Mouse (Mus musculus) lung, embryonic 14.5 days (tissue): ENCODE results near the gene Nfatc2. TPM values are rescaled to one million over a fixed set of nuclear protein-coding genes. Genes with fewer than 3 reads are reported as not detected.

Experiments
- ATAC-seq: fragments of 200-750 bp; cut with Nextera tagmentation; 2 replicates; pipeline ENCODE4 v1.8.0; 2017; ENCODE audit warnings: mild to moderate bottlenecking, moderate TSS enrichment, moderate library complexity; ENCODE audit not compliant: insufficient read depth
- DNase-seq: peaks from one replicate; pipeline ENCODE4 v3.0.0-alpha.2; 2015
- H3K27ac ChIP-seq: fragments of 300-500 bp; sonication (generic); 2 replicates; pipeline ENCODE4 v1.5.1; 2014; ENCODE audit warnings: low read depth, mild to moderate bottlenecking, moderate library complexity
- H3K27me3 ChIP-seq: fragments of 300-500 bp; sonication (generic); 2 replicates; pipeline ENCODE4 v1.6.1; 2014; ENCODE audit warnings: low read length, control low read depth; ENCODE audit not compliant: insufficient read depth
- H3K36me3 ChIP-seq: fragments of 300-500 bp; sonication (generic); 2 replicates; pipeline ENCODE4 v1.6.1; 2014; ENCODE audit warnings: control low read depth; ENCODE audit not compliant: insufficient read depth
- H3K4me1 ChIP-seq: fragments of 300-500 bp; sonication (generic); 2 replicates; pipeline ENCODE4 v1.6.1; 2014; ENCODE audit warnings: antibody characterized with exemption, control low read depth; ENCODE audit not compliant: insufficient read depth
- H3K4me2 ChIP-seq: fragments of 300-500 bp; sonication (generic); 2 replicates; pipeline ENCODE4 v1.6.1; 2014; ENCODE audit warnings: mild to moderate bottlenecking
- H3K4me3 ChIP-seq: fragments of 300-500 bp; sonication (generic); 2 replicates; pipeline ENCODE4 v1.5.1; 2014; ENCODE audit warnings: low read depth, low read length
- H3K9ac ChIP-seq: fragments of 300-500 bp; sonication (generic); 2 replicates; pipeline ENCODE4 v1.6.1; 2014
- H3K9me3 ChIP-seq: fragments of 300-500 bp; sonication (generic); 2 replicates; pipeline ENCODE4 v1.6.1; 2016; ENCODE audit warnings: low read depth, low read length, control low read depth
- CTCF ChIP-seq: IDR thresholded peaks from 2 replicates; pipeline ENCODE4 v1.5.1; 2016; ENCODE audit warnings: antibody characterized with exemption, low read depth
- WGBS: fragments of 180-500 bp; shearing (Covaris S2); extraction: QIAGEN DNeasy Blood & Tissue Kit; methylation state at CpG from one replicate; pipeline ENCODE4 v1.1.7; 2014; 5-methylcytosine and 5-hydroxymethylcytosine counted together
- microRNA-seq: library from miRNA; unstranded; fragments of <30 nt; microRNA quantifications from one replicate; pipeline ENCODE4, GENCODE M21; 2016; ENCODE audit warnings: borderline number of aligned reads
- polyA plus RNA-seq: library from polyadenylated mRNA; unstranded; fragments of >200 nt; fragmentation: Nextera tagmentation; extraction: Ambion mirVana; gene quantifications from 2 replicates; pipeline ENCODE4 v1.2.1, GENCODE M21; 2014

Gene Nfatc2
- polyA plus RNA-seq, 1 experiment from 2014 or later = 2.3 TPM

GRCm38 (mm10) chr2:168440918-168441328 lies 160.5 kb downstream of the Nfatc2 start:
- no peak overlapping the region for H3K27ac ChIP-seq

GRCm38 (mm10) chr2:168438981-168439452 lies 162.4 kb downstream of the Nfatc2 start:
- Histone ChIP-seq H3K27ac (no peak overlapping the region), H3K4me1 (no peaks in the 10 kb centered on the region), H3K4me3 (no peak overlapping the region), H3K36me3 (no peaks in the 10 kb centered on the region), H3K4me2 (no peak overlapping the region), H3K9me3 (no peaks in the 10 kb centered on the region), H3K9ac (no peak overlapping the region), H3K27me3 (no peaks in the 10 kb centered on the region)
- DNase-seq (no peak), ATAC-seq (no peak)
- TF ChIP-seq CTCF = no peak
- WGBS = 37% methylated on average over 8 of the region's 8 CpGs

More at GRCm38 (mm10) chr2:168440918-168441328, 160.5 kb downstream of the Nfatc2 start:
- DNase-seq (no peak), ATAC-seq (no peak)
- no peak for TF ChIP-seq CTCF
- Histone ChIP-seq H3K9me3 (no peaks in the 10 kb centered on the region), H3K27me3 (0 out of 2 replicates have a peak, but pooled peaks cover 3% of the 10 kb centered on the region), H3K4me3 (no peak overlapping the region), H3K4me2 (no peak overlapping the region), H3K4me1 (no peaks in the 10 kb centered on the region), H3K36me3 (no peaks in the 10 kb centered on the region), H3K9ac (no peak overlapping the region)
- 92% methylated on average over 17 of the region's 17 CpGs for WGBS

GRCm38 (mm10) chr2:168434187-168434586 lies 167.3 kb downstream of the Nfatc2 start:
- Histone ChIP-seq H3K36me3 (no peaks in the 10 kb centered on the region), H3K4me1 (no peaks in the 10 kb centered on the region), H3K4me2 (no peak overlapping the region), H3K9me3 (no peaks in the 10 kb centered on the region), H3K9ac (no peak overlapping the region), H3K4me3 (no peak overlapping the region), H3K27ac (no peak overlapping the region), H3K27me3 (no peaks in the 10 kb centered on the region)
- 53% methylated on average over 5 of the region's 5 CpGs for WGBS
- ATAC-seq (no peak), DNase-seq (peak; percentile 11)
- TF ChIP-seq CTCF = no peak

- WGBS = 66% methylated on average over 5 of the region's 5 CpGs
- Histone ChIP-seq H3K36me3 (no peaks in the 10 kb centered on the region), H3K9ac (no peak overlapping the region), H3K4me3 (no peak overlapping the region), H3K27ac (no peak overlapping the region), H3K4me2 (no peak overlapping the region), H3K27me3 (no peaks in the 10 kb centered on the region), H3K4me1 (no peaks in the 10 kb centered on the region), H3K9me3 (no peaks in the 10 kb centered on the region)
- DNase-seq (no peak), ATAC-seq (no peak)
- TF ChIP-seq CTCF = no peak
These were observed 168.1 kb downstream of the Nfatc2 start for GRCm38 (mm10) chr2:168433392-168433791.

GRCm38 (mm10) chr2:168432394-168432793 lies 169.1 kb downstream of the Nfatc2 start:
- WGBS = 91% methylated on average over 7 of the region's 7 CpGs
- no peak for DNase-seq
- TF ChIP-seq CTCF = no peak
- Histone ChIP-seq H3K4me2 (no peak overlapping the region), H3K36me3 (no peaks in the 10 kb centered on the region), H3K27ac (no peak overlapping the region), H3K4me3 (no peak overlapping the region), H3K27me3 (no peaks in the 10 kb centered on the region), H3K4me1 (no peaks in the 10 kb centered on the region), H3K9me3 (no peaks in the 10 kb centered on the region), H3K9ac (no peak overlapping the region)
- ATAC-seq = no peak

GRCm38 (mm10) chr2:168429598-168429997 lies 171.9 kb downstream of the Nfatc2 start:
- Histone ChIP-seq H3K27ac (no peak overlapping the region), H3K4me1 (no peaks in the 10 kb centered on the region), H3K36me3 (no peaks in the 10 kb centered on the region), H3K9ac (no peak overlapping the region), H3K27me3 (no peaks in the 10 kb centered on the region), H3K9me3 (no peaks in the 10 kb centered on the region), H3K4me2 (no peak overlapping the region), H3K4me3 (no peak overlapping the region)
- TF ChIP-seq CTCF = no peak
- DNase-seq (no peak), ATAC-seq (no peak)
- 84% methylated on average over 10 of the region's 10 CpGs for WGBS

- 90% methylated on average over 5 of the region's 5 CpGs for WGBS
- H3K4me2 ChIP-seq = no peak overlapping the region
- ATAC-seq (no peak), DNase-seq (no peak)
- H3K9me3 ChIP-seq = no peaks in the 10 kb centered on the region
- no peak overlapping the region for H3K9ac ChIP-seq
- no peak overlapping the region for H3K27ac ChIP-seq
- H3K27me3 ChIP-seq = no peaks in the 10 kb centered on the region
- no peaks in the 10 kb centered on the region for H3K4me1 ChIP-seq
- TF ChIP-seq CTCF = peak; percentile 60
- H3K4me3 ChIP-seq = no peak overlapping the region
- no peaks in the 10 kb centered on the region for H3K36me3 ChIP-seq
These were observed 173.0 kb downstream of the Nfatc2 start for GRCm38 (mm10) chr2:168428375-168428901.

Small RNA genes lying within 50 kb of the gene (microRNA-seq; reads per million reads assigned to microRNA genes)
- not detected for gene Mir7004

Other genes with a start within 250 kb of the Nfatc2 start
- 9.5 and 9.6 TPM in 2 replicates for gene Atp9a, start 140.8 kb upstream of the Nfatc2 start, polyA plus RNA-seq
- 0.22 and 0.33 TPM in 2 replicates for gene Sall4, start 166.3 kb upstream of the Nfatc2 start, polyA plus RNA-seq